ENCODE assay signal across 21 mouse cellular contexts in genomic region chr3:36488899-36489589, GRCm38 (mm10). TPM values are rescaled to one million over a fixed set of nuclear protein-coding genes. Genes with fewer than 3 reads are reported as not detected.
"Had no signal": no experiment of that assay in that cellular context is flagged by ENCODE, and none has a peak within 500 bp of the region (broad histone marks: within the 10 kb centered on the region; RNA-seq: fewer than 3 reads in every experiment).

No protein-coding gene starts in this region.

- ATAC-seq: liver, postnatal 0 days; midbrain, embryonic 16.5 days had no signal

- H3K36me3 ChIP-seq: lung, embryonic 15.5 days; midbrain, embryonic 10.5 days; midbrain, embryonic 12.5 days; neural tube, embryonic 12.5 days; stomach, embryonic 15.5 days had no signal

- H3K4me2 ChIP-seq: lung, embryonic 15.5 days; midbrain, embryonic 12.5 days; neural tube, embryonic 12.5 days; stomach, embryonic 15.5 days had no signal

- H3K4me3 ChIP-seq: lung, embryonic 15.5 days; midbrain, embryonic 10.5 days; midbrain, embryonic 12.5 days; myocyte; neural tube, embryonic 12.5 days; stomach, embryonic 15.5 days had no signal

- H3K4me1 ChIP-seq: lung, embryonic 15.5 days; neural tube, embryonic 12.5 days; stomach, embryonic 15.5 days had no signal

- H3K27ac ChIP-seq: lung, embryonic 15.5 days; midbrain, embryonic 10.5 days; midbrain, embryonic 12.5 days; neural tube, embryonic 12.5 days; stomach, embryonic 15.5 days; stomach, postnatal 0 days had no signal

- H3K27me3 ChIP-seq: lung, embryonic 15.5 days; midbrain, embryonic 12.5 days; neural tube, embryonic 12.5 days; stomach, embryonic 15.5 days had no signal

- H3K9ac ChIP-seq: liver, postnatal 0 days; lung, embryonic 15.5 days; midbrain, embryonic 12.5 days; neural tube, embryonic 12.5 days; stomach, embryonic 15.5 days had no signal

- H3K9me3 ChIP-seq: lung, embryonic 15.5 days; midbrain, embryonic 10.5 days; midbrain, embryonic 12.5 days; neural tube, embryonic 12.5 days; stomach, embryonic 15.5 days had no signal

- DNase-seq: liver, postnatal 0 days; lung, adult 2 months; lung, postnatal 10 days; lung, postnatal 4 days; midbrain, embryonic 14.5 days; right cerebral cortex, postnatal 14 days; thymus, adult 2 months; thymus, postnatal 25 days; thymus, postnatal 4 days had no signal

RNA-seq across cellular contexts. Expression of gene 1810062G17Rik, which starts 13.3 kb away (rescaled TPM):
- total RNA-seq: megakaryocyte-erythroid progenitor cell, adult 5-6 weeks had no signal
- polyA plus RNA-seq: midbrain, embryonic 12.5 days; neural tube, embryonic 14.5 days had no signal

RNA-seq across cellular contexts. Expression of gene Gm11549, which starts 32.6 kb away (rescaled TPM):
- total RNA-seq: megakaryocyte, adult 5-6 weeks; megakaryocyte-erythroid progenitor cell, adult 5-6 weeks; neutrophil, adult 5-6 weeks had no signal
- polyA plus RNA-seq: liver, postnatal 0 days; myocyte had no signal
